Mouse (Mus musculus) kidney, adult 2 months (tissue): ENCODE results near the gene Plekhm3.

Source experiments
- CTCF ChIP-seq: fragments of 200-500 bp; conservative IDR thresholded peaks from 2 replicates; pipeline ENCODE4 v1.5.1; 2011; ENCODE audit warnings: low read depth, mild to moderate bottlenecking, control low read depth, low read length, moderate library complexity, mixed read lengths; ENCODE audit not compliant: insufficient read depth, insufficient read length
- POLR2A ChIP-seq: fragments of 200-500 bp; IDR thresholded peaks from one replicate; pipeline ENCODE4 v1.6.1; 2011; ENCODE audit warnings: low read depth, low read length, control low read depth

DNA sequence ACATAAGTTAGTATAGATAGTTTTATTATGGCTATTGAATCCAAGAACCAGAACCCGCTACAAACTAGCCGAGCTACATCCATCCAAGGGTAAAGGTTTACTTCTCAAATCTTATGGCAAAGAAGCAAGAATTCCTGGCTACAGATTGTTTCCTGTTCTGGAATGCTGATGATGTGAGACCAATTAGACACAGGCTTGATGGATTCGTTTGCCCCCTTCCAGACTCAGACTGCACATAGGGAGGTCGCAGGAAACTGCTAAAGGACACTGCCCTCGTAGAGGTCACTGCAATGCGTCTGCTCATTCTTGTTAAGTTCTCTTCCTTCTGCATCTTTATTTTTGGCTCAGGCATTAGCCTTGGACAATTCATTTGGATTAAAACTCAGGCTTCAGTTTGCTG, 154.0 kb downstream of the Plekhm3 start:
- no peak for TF ChIP-seq CTCF
- no peak for TF ChIP-seq POLR2A
